Mouse (Mus musculus) right cerebral cortex, postnatal 14 days (tissue): ENCODE results near the gene Tmem72.

Experiments
- DNase-seq: peaks from one replicate; pipeline ENCODE4 v3.0.0; 2022

Tmem72 gene

GRCm38 (mm10) chr6:116679563-116680288 lies 37.0 kb downstream of the Tmem72 start:
- no peak for DNase-seq

DNA sequence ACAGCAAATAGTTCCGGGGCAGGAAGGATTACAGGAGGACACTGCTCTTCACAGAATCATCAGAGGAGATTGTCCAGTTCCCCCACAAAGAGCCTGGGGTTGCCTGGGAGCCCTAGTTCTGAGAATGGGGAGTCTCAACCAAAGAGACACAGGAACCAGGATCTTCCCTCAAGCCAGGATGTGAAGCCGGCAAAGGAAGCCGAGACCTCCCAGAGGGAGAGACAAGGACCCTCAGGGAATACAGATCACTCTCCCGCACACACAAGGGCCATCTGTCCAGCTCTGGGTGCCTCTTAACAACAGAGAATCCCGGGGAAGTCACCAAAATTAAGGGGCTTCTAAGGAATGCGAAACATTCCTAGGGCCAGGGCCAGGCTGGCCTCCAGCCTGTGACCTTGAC lies 39.4 kb downstream of the Tmem72 start:
- no peak for DNase-seq

DNA sequence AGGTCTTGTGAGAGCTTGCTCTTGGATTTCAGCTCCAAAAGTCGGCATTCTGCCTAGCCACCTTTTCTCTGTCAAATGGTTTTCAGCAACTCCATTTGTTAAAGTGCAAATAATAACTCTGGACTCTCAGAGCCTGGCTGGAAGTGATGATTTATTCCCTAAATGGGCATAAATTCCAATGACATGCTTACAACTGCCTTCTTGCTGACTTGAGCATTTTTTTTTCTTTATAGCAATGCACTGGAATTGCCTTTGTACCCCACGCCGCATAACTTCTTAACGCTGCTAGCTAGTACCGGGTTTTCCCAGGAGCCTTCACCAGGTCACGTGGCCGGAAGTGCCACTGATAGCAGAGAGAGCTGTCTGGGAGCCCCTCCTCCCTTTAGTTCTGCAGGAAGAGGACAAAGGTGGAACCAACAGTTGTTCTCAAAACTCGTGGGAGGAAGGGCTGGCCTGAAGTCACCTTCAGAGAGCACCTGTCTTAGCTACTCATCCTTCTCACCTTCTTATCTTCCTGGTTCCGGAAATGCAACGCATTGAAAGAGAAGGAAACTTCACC lies 40.3 kb downstream of the Tmem72 start:
- DNase-seq, result no peak

GRCm38 (mm10) chr6:116674283-116674886 lies 42.3 kb downstream of the Tmem72 start:
- no peak for DNase-seq

DNA sequence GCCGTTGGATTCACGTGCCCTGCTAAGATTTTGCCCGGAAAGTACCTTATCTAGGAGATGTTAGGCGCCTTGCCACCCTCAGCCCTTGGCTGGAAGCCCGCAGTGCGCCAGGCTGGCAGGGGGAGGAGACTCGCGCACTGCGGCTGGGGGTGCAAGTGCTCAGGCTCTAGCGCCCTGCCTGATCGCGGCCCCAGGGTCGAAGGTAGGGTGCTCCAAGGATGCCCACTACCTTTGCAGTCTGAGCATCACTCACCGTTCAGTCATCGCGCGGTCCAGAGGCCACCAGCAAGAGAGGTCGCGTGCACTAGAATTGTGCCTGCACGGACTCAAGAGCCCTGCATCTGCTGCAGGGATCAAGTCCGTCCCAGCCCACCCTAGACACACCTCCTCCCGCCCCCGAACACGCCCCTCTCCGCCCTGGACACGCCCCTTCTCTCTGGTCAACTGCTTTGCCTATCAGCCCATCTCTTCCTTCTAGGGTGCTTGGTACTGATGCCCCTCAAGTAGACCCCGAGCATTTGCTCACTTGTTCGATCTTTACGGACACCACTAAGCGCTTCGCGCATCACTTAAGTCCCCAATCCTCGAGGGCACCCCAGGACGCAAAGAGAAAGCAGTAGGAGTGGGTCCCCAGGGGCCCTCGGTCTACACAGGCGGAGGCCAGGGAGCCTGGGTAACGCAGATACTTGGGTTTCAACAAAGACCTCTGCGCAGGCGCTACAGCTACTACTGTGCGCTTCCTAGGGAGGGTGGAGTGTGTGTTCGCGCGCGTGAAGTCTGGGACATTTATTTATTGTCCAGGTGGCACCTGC lies 43.0 kb downstream of the Tmem72 start, which contains the start of gene Rassf4:
Gene Rassf4 (minus strand): TSS at position 482 of the 812 bp plus-strand sequence.
- DNase-seq, result peak; percentile 62

DNA sequence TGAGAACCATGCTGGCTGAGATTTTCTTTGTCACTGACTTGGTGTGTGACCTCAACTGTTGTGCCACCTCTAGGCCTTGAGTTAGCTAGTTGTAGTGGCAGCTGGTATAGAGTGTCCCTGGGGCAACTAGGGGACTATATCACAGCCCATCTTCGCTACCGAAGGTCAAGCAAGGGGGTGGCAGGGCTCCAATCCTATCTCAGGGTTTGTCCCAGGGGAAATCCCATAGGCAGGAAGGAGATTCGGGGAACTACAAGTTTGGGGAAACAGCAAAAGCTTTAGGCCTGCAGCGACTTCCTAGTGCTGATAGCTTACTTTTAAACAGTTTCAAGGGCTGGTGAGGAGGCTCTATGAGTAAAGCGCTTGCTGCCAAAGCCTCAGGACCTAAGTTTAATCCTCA lies 44.4 kb downstream of the Tmem72 start:
- no peak for DNase-seq

DNA sequence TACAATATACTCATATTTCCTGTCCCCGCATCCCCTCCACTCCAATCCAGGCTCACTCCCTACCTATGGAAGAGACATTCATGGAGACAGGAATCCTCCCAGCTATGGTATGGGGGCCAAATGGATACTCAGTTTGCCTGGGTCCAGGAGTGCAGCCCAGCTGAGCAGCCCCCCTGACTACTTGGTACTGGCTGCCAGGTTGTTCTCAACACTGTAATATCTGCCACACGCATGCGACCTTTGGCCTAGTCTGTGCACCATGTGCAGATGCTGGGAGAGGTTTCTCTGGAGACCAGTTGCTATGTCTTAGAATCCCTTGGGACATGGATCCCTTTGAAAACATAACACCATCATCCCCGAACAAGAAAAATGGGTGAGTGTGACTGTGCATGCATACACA lies 44.9 kb downstream of the Tmem72 start:
- no peak for DNase-seq

DNA sequence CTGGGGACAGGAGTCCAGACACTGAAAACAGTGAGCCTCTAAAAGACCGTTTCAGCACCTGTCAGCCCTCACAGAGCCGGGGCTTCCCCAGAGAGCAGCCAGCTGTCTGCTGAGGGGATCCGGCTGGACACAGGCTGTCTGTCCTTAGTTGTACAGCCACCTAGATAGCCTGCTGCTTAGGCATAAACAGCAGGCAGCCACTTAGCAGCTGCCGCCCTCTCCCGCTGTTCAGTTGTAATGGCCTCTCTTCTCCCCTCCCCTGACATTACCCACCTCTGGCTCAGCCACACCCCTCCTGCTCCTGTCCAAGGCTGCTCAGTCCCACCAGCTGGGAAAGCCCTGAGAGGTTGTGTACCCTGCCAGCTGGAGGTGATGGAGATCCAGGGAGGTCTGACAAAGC lies 45.7 kb downstream of the Tmem72 start:
- no peak for DNase-seq

DNA sequence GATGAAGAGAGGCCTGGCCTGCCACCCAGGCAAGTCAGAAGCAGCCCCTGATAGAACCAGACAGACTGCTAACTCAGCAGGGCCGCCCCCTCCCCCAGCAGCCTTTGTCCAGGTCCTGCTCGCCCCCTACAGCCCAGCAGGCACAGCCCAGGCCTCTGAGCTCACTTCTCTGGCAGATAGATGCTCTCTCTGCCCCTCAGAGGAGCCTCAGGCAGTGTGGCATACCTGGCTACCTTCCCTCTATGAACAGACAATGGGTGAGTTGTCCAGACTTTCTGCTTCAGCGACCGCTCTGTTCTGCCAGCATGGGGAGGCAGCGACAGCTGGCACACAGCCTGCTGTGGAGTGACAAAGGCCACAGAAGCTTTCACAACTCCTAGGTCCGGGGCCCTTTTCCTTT lies 46.6 kb downstream of the Tmem72 start:
- DNase-seq, result no peak

DNA sequence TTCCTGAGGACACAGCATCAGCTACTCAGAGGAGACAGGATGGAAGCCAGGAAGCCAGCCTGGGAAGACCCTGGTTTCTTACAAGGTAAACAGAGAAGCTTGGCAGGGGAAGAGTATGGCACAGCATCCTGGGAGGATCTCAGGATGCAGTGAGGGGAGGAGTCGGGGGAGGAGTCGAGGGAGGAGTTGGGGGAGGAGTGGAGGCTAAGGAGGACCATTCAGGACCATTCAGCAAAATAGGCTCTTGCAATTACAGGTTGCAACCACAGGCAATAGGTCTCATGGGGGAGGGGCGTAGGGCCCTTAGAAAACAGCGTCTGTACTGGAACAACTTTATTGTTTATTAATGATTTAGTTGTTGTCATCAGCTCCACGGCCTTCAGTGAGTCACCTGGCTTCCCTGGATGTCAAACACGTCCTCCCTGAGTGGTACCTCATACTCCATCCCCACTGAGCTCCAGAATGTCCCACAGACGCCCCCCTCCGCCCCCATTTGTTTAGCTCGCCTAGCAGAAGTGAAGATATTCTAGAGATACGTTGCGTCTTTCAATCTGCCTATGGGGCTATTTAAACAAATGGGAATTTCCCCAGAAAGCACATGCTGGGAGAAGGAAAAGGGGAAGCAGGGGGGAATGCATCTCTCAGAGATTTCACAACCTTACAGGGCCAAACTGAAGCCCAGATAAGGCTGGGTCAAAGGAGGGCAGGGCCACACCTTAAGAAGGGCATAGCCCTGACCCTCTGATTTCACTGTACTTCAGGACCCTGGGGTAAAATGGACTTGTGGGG lies 47.8 kb downstream of the Tmem72 start:
- no peak for DNase-seq

DNA sequence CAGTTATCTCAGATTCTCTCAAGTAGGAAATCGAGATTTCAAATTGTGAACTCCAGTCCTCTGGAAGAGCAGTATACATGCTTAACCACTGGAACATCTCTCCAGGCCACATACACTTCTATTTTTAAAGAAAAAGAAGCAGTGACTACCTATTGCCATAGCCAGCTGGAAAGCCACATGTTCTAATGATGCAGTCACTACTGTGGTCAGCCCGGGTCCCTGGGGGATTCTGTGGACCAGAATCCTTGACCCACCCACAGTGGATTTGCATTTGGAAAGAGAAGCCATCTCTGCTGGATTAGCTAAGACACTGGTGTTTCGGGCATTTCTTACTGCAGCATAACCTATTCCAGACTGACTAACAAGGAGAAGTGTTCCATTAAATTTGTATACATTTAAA lies 49.3 kb downstream of the Tmem72 start:
- no peak for DNase-seq

DNA sequence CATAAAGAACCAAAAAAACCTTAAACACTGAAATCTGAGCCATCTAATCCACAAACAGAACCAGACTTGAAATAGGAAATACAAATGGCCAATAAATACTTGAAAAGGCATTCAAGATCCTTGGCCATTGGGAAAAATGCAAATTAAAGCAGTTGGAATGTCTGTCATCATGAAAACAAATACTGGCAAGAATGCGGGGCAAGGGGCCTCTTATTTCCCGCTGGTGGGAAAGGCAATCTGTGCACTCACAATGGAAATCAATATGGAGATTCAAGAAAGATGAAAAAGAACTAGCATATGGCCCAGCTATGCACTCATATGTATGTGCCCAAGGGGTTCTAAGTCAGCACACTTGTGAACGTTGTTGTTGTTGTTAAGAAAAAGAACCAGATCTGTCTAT lies 49.8 kb downstream of the Tmem72 start:
- DNase-seq, result no peak

DNA sequence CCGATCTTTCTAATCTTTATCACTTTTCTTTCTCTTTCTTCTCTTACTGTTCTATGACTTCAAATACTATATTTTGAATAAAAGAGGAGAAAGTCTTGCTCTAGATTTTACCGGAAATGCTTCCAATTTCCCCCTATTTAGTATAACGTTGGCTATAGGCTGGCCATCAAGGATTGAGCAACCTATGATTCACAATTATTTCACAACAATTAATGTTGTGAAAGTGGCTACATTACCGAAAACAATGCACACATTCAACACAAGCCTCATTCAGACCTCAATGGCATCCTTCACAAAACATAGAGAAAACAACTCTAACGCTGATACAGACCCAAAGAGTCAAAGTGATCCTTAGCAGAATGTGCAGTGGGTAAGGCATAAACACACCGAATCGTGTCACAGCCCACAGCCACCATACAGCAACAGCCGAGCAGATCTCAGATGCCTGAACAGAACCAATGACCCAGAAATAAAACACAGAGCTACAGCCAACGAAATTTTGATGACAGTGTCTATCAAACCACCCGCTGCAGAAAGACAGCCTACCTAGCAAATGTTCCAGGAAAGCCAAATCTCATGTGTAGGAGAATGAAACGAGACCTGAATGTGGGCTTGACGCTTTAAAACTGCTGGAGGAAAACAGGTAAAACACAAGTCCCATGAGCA lies 50.5 kb downstream of the Tmem72 start:
- no peak for DNase-seq

DNA sequence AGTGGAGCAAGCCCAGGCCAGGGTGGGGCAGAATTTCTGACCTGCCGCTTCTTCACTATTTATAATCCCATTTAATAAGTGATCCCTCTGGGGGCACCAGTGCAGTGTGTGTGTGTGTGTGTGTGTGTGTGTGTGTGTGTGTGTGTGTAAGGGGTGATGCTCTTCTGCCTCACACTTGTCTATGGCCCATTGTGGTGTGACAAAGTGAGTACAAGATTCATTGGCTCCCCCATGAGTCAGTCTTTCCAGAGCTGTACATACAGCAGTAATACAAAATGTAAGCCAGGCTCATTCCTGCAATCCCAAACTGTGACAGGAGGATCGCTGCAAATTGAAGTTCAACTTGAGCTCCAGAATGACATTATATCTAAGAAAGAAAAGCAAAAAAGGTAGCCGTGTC lies 51.9 kb downstream of the Tmem72 start:
- DNase-seq, result no peak

DNA sequence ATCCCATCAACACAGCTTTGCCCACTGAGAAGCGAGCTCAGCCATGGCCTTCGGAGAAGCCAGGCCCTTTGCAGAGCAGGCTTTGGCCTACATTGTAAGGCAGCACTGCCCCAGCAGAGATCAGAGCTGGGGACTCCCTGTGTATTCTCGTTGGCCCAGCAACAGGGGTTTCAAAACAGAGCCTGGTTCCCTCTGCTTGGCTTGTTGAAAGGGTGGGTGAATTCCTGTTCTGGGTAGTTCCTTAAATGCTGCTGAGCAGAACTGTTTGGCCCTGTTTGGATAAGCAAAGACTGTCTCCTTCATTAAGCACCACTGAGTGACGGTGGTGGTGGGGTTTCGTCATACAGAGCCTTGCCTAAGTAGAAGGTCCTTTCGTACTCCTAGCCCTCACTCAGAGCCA lies 52.7 kb downstream of the Tmem72 start:
- DNase-seq, result no peak

GRCm38 (mm10) chr6:116663364-116663763 lies 53.3 kb downstream of the Tmem72 start:
- DNase-seq, result no peak

- peak; percentile 68 for DNase-seq
Observed at GRCm38 (mm10) chr6:116653684-116654454, 62.8 kb downstream of the Tmem72 start.

GRCm38 (mm10) chr6:116653191-116653590 lies 63.5 kb downstream of the Tmem72 start:
- DNase-seq, result no peak

- DNase-seq, result no peak
Observed at GRCm38 (mm10) chr6:116651437-116652118, 65.1 kb downstream of the Tmem72 start.

- no peak for DNase-seq
Observed at GRCm38 (mm10) chr6:116650406-116650805, 66.3 kb downstream of the Tmem72 start, which contains the start of gene Depp1. Depp1 (plus strand) TSS chr6:116650609.

GRCm38 (mm10) chr6:116649811-116650210 lies 66.9 kb downstream of the Tmem72 start:
- no peak for DNase-seq
